Comparison of ENCODE assay signal across 9 mouse cellular contexts in genomic region chr4:141303402-141304222, GRCm38 (mm10). TPM values are rescaled to one million over a fixed set of nuclear protein-coding genes. Genes with fewer than 3 reads are reported as not detected.
DNase-seq lines count a peak whose midpoint lies in the region; ATAC-seq and TF ChIP-seq lines count a peak whose summit lies in the region.
"Had no signal": no experiment of that assay in that cellular context is flagged by ENCODE, and none has a peak within 500 bp of the region (broad histone marks: within the 10 kb centered on the region; RNA-seq: fewer than 3 reads in every experiment).

No protein-coding gene starts in this region.

- TF ChIP-seq EP300 in heart, adult 2 months (IDR thresholded peaks at IDR 0.05; ENCODE audit: insufficient read depth, low read depth, low read length): no peak

- no peak for TF ChIP-seq CTCF in heart, adult 2 months (IDR thresholded peaks at IDR 0.05)
- no peak for TF ChIP-seq CTCF in hindbrain, postnatal 0 days (IDR thresholded peaks at IDR 0.05; ENCODE audit: low read depth)

- peak overlapping the region; percentile 91 for H3K4me2 ChIP-seq in lung, embryonic 15.5 days
- H3K4me2 ChIP-seq in hindbrain, postnatal 0 days (ENCODE audit: low read depth, low read length): 0 out of 2 replicates have a peak overlapping the region, but pooled peaks have one; percentile 100
- peak overlapping the region; percentile 98 for H3K4me2 ChIP-seq in neural tube, embryonic 13.5 days

- no peak for ATAC-seq in lung, embryonic 15.5 days (ENCODE audit: borderline replicate concordance, extremely low read depth, low FRiP score, low TSS enrichment)
- ATAC-seq in hindbrain, postnatal 0 days: no peak
- no peak for ATAC-seq in neural tube, embryonic 13.5 days (ENCODE audit: low read depth)
- no peak for ATAC-seq in megakaryocyte, adult 5-6 weeks (ENCODE audit: poor library complexity, severe bottlenecking)

- 0 out of 2 replicates have a peak overlapping the region, but pooled peaks have one; percentile 10 for H3K4me3 ChIP-seq in heart, adult 2 months
- peak overlapping the region; percentile 89 for H3K4me3 ChIP-seq in lung, embryonic 15.5 days
- H3K4me3 ChIP-seq in hindbrain, postnatal 0 days (ENCODE audit: low read length): no peak overlapping the region
- peak overlapping the region; percentile 62; the same call in 1 of the 2 replicates for H3K4me3 ChIP-seq in neural tube, embryonic 13.5 days

- H3K79me2 ChIP-seq in heart, adult 2 months (replicated peaks; ENCODE audit: control insufficient read depth, insufficient read depth, low read length): no peaks in the 10 kb centered on the region

- peak overlapping the region; percentile 90 for H3K9ac ChIP-seq in heart, adult 2 months (ENCODE audit: low read depth, low read length)
- H3K9ac ChIP-seq in lung, embryonic 15.5 days: peak overlapping the region; percentile 86
- H3K9ac ChIP-seq in hindbrain, postnatal 0 days (replicated peaks; ENCODE audit: low read length): no peak overlapping the region
- peak overlapping the region; percentile 22; the same call in 1 of the 2 replicates for H3K9ac ChIP-seq in neural tube, embryonic 13.5 days

- DNase-seq in heart, adult 2 months: no peak
- DNase-seq in heart, postnatal 36 days: no peak
- DNase-seq in lung, adult 18-20 months: no peak
- DNase-seq in hindbrain, postnatal 0 days (ENCODE audit: low spot score): no peak
- DNase-seq in thymus, postnatal 10 days (ENCODE audit: low spot score in 2 of 2): no peak
- DNase-seq: cerebellum, postnatal 36 days had no signal

- peak overlapping the region; percentile 11; the same call in 1 of the 2 replicates for H3K27ac ChIP-seq in heart, adult 2 months
- no peak overlapping the region for H3K27ac ChIP-seq in lung, embryonic 15.5 days
- H3K27ac ChIP-seq in hindbrain, postnatal 0 days: no peak overlapping the region
- no peak overlapping the region for H3K27ac ChIP-seq in neural tube, embryonic 13.5 days (replicated peaks)

- no peaks in the 10 kb centered on the region for H3K27me3 ChIP-seq in heart, adult 2 months (ENCODE audit: control insufficient read depth, insufficient read depth, low read length)
- peaks cover 35% of the 10 kb centered on the region for H3K27me3 ChIP-seq in lung, embryonic 15.5 days
- peaks cover 17% of the 10 kb centered on the region for H3K27me3 ChIP-seq in hindbrain, postnatal 0 days (ENCODE audit: insufficient read depth, low read length)
- peaks cover 57% of the 10 kb centered on the region for H3K27me3 ChIP-seq in neural tube, embryonic 13.5 days

- 68% methylated on average over 7 of the region's 7 CpGs for WGBS in heart, adult 2 months
- WGBS in lung, embryonic 15.5 days: 43% methylated on average over 7 of the region's 7 CpGs
- WGBS in hindbrain, postnatal 0 days: 52% methylated on average over 7 of the region's 7 CpGs
- 45% methylated on average over 7 of the region's 7 CpGs for WGBS in neural tube, embryonic 13.5 days

- H3K9me3 ChIP-seq in lung, embryonic 15.5 days: no peaks in the 10 kb centered on the region
- H3K9me3 ChIP-seq in hindbrain, postnatal 0 days (ENCODE audit: low read length): no peaks in the 10 kb centered on the region
- H3K9me3 ChIP-seq in neural tube, embryonic 13.5 days: no peaks in the 10 kb centered on the region

- no peaks in the 10 kb centered on the region for H3K36me3 ChIP-seq in heart, adult 2 months (ENCODE audit: control insufficient read depth, insufficient read depth, low read length)
- H3K36me3 ChIP-seq in lung, embryonic 15.5 days: peaks cover 3% of the 10 kb centered on the region; the same call in 1 of the 2 replicates
- H3K36me3 ChIP-seq in hindbrain, postnatal 0 days (ENCODE audit: insufficient read depth, low read length): no peaks in the 10 kb centered on the region
- no peaks in the 10 kb centered on the region for H3K36me3 ChIP-seq in neural tube, embryonic 13.5 days

- intact Hi-C loops in heart, adult 2 months (cut with DNase I): no loop called here
- intact Hi-C loops in heart, postnatal 36 days (cut with DNase I): no loop called here

- TF ChIP-seq POLR2A in heart, adult 2 months (IDR thresholded peaks at IDR 0.05; ENCODE audit: insufficient read depth, low read depth, low read length): no peak

- H3K4me1 ChIP-seq in heart, adult 2 months (ENCODE audit: control insufficient read depth, insufficient read depth, low read length): peaks cover 2% of the 10 kb centered on the region
- peaks cover 61% of the 10 kb centered on the region for H3K4me1 ChIP-seq in lung, embryonic 15.5 days
- H3K4me1 ChIP-seq in hindbrain, postnatal 0 days (ENCODE audit: insufficient read depth, low read length): 0 out of 2 replicates have a peak, but pooled peaks cover 7% of the 10 kb centered on the region
- H3K4me1 ChIP-seq in neural tube, embryonic 13.5 days (replicated peaks): peaks cover 50% of the 10 kb centered on the region

RNA-seq across cellular contexts. Expression of gene Epha2, which starts 2.6 kb away (rescaled TPM):
- total RNA-seq in heart, adult 2 months (2021): 1 to 10 TPM; 5.5 to 7.7 TPM
- 7.0 and 8.7 TPM in 2 replicates for polyA plus RNA-seq in heart, adult 2 months (2012; rRNA removed)
- 1 to 10 TPM; 5.4 to 7.0 TPM for total RNA-seq in heart, postnatal 36 days (2021)
- polyA plus RNA-seq in lung, embryonic 15.5 days (2015; fragmentation: Nextera tagmentation; extraction: Ambion mirVana): 10.8 and 11.0 TPM in 2 replicates
- total RNA-seq in hindbrain, postnatal 0 days (2014; rRNA removed): 1.6 and 3.5 TPM in 2 replicates
- polyA plus RNA-seq in hindbrain, postnatal 0 days (2015; fragmentation: Nextera tagmentation; extraction: Ambion mirVana): 0.44 and 0.46 TPM in 2 replicates
- 1.7 and 2.2 TPM in 2 replicates for polyA plus RNA-seq in neural tube, embryonic 13.5 days (2015; fragmentation: Nextera tagmentation; extraction: Ambion mirVana)
- 1.1 TPM in 2 replicates for total RNA-seq in megakaryocyte, adult 5-6 weeks (2015)
- total RNA-seq in megakaryocyte, adult 5-6 weeks (2017): 1.3 and 2.1 TPM in 2 replicates
